In genomic region chr4:132676771-132677539, GRCm38 (mm10) we compare ENCODE assay signal across 10 mouse cellular contexts. TPM values are rescaled to one million over a fixed set of nuclear protein-coding genes. Genes with fewer than 3 reads are reported as not detected.
A peak's percentile ranks its signal among the peaks of the same experiment; 100 is the strongest.
DNase-seq lines count a peak whose midpoint lies in the region; ATAC-seq lines count a peak whose summit lies in the region.
"Had no signal": no experiment of that assay in that cellular context is flagged by ENCODE, and none has a peak within 500 bp of the region (broad histone marks: within the 10 kb centered on the region; RNA-seq: fewer than 3 reads in every experiment).

No protein-coding gene starts in this region.

- no peaks in the 10 kb centered on the region for H3K9me3 ChIP-seq in heart, embryonic 11.5 days (replicated peaks; ENCODE audit: control insufficient read depth, low read length)
- H3K9me3 ChIP-seq in embryonic facial prominence, embryonic 14.5 days (ENCODE audit: control insufficient read depth, low read length) = no peaks in the 10 kb centered on the region
- H3K9me3 ChIP-seq in liver, embryonic 13.5 days (replicated peaks) = no peaks in the 10 kb centered on the region
- no peaks in the 10 kb centered on the region for H3K9me3 ChIP-seq in stomach, embryonic 14.5 days (ENCODE audit: control insufficient read depth, low read depth, low read length)
- H3K9me3 ChIP-seq in forebrain, embryonic 10.5 days = no peaks in the 10 kb centered on the region
- H3K9me3 ChIP-seq: lung, embryonic 15.5 days had no signal

- H3K27ac ChIP-seq in heart, embryonic 11.5 days (ENCODE audit: low read depth, low read length) = no peak overlapping the region
- H3K27ac ChIP-seq in embryonic facial prominence, embryonic 14.5 days (replicated peaks; ENCODE audit: low read depth, low read length) = no peak overlapping the region
- H3K27ac ChIP-seq in liver, embryonic 13.5 days = no peak overlapping the region
- no peak overlapping the region; the same call in 1 of the 2 replicates for H3K27ac ChIP-seq in stomach, embryonic 14.5 days (ENCODE audit: low read length)
- no peak overlapping the region for H3K27ac ChIP-seq in forebrain, embryonic 10.5 days
- H3K27ac ChIP-seq: lung, embryonic 15.5 days had no signal

- DNase-seq in heart, adult 18-20 months = peak; percentile 13 to 39
- DNase-seq in B cell, adult 2 months = peak; percentile 53 to 60
- peak; percentile 46 for DNase-seq in R1 (ENCODE audit: low read depth, low spot score)
- peak; percentile 12 for DNase-seq in embryonic facial prominence, embryonic 14.5 days (ENCODE audit: low spot score)
- DNase-seq in liver, embryonic 13.5 days = peak; percentile 6
- no peak for DNase-seq in forebrain, embryonic 10.5 days (ENCODE audit: extremely low spot score, low spot score)

- H3K27me3 ChIP-seq in heart, embryonic 11.5 days (ENCODE audit: control insufficient read depth, insufficient read depth, low read length) = no peaks in the 10 kb centered on the region
- H3K27me3 ChIP-seq in embryonic facial prominence, embryonic 14.5 days (replicated peaks; ENCODE audit: control insufficient read depth, insufficient read depth, low read length) = no peaks in the 10 kb centered on the region
- H3K27me3 ChIP-seq in liver, embryonic 13.5 days = no peaks in the 10 kb centered on the region
- no peaks in the 10 kb centered on the region for H3K27me3 ChIP-seq in stomach, embryonic 14.5 days (ENCODE audit: control insufficient read depth, insufficient read depth, low read length)
- no peaks in the 10 kb centered on the region for H3K27me3 ChIP-seq in forebrain, embryonic 10.5 days (ENCODE audit: poor library complexity, severe bottlenecking)
- H3K27me3 ChIP-seq: lung, embryonic 15.5 days had no signal

- H3K4me1 ChIP-seq in heart, embryonic 11.5 days (ENCODE audit: control insufficient read depth, insufficient read depth, low read length) = no peaks in the 10 kb centered on the region
- no peaks in the 10 kb centered on the region for H3K4me1 ChIP-seq in embryonic facial prominence, embryonic 14.5 days (ENCODE audit: control insufficient read depth, insufficient read depth, low read length)
- H3K4me1 ChIP-seq in liver, embryonic 13.5 days (replicated peaks) = no peaks in the 10 kb centered on the region
- H3K4me1 ChIP-seq in stomach, embryonic 14.5 days (ENCODE audit: control insufficient read depth, insufficient read depth, low read length) = no peaks in the 10 kb centered on the region
- H3K4me1 ChIP-seq in forebrain, embryonic 10.5 days = no peaks in the 10 kb centered on the region
- H3K4me1 ChIP-seq: lung, embryonic 15.5 days had no signal

- no peak overlapping the region for H3K4me2 ChIP-seq in heart, embryonic 11.5 days
- H3K4me2 ChIP-seq in embryonic facial prominence, embryonic 14.5 days (ENCODE audit: low read depth, low read length) = no peak overlapping the region
- no peak overlapping the region for H3K4me2 ChIP-seq in liver, embryonic 13.5 days
- no peak overlapping the region for H3K4me2 ChIP-seq in stomach, embryonic 14.5 days (replicated peaks; ENCODE audit: low read depth, low read length)
- H3K4me2 ChIP-seq: lung, embryonic 15.5 days had no signal

- 83% methylated on average over 7 of the region's 7 CpGs for WGBS in heart, embryonic 11.5 days (ENCODE audit: insufficient replicate concordance)
- WGBS in embryonic facial prominence, embryonic 14.5 days = 87% methylated on average over 7 of the region's 7 CpGs
- WGBS in liver, embryonic 13.5 days (ENCODE audit: insufficient replicate concordance) = 76% methylated on average over 7 of the region's 7 CpGs
- WGBS in stomach, embryonic 14.5 days = 78% methylated on average over 7 of the region's 7 CpGs
- WGBS in forebrain, embryonic 10.5 days = 87% methylated on average over 7 of the region's 7 CpGs

- ATAC-seq in heart, embryonic 11.5 days (replicated peaks; ENCODE audit: insufficient number of reproducible peaks, low FRiP score, low TSS enrichment) = no peak
- no peak for ATAC-seq in embryonic facial prominence, embryonic 14.5 days (ENCODE audit: low read depth)
- ATAC-seq in liver, embryonic 13.5 days (ENCODE audit: low read depth) = peak; percentile 51; the same call in 1 of the 2 replicates
- peak; percentile 61; the same call in 1 of the 2 replicates for ATAC-seq in stomach, embryonic 14.5 days (ENCODE audit: insufficient number of reproducible peaks, insufficient read depth, low FRiP score, low read depth)

- H3K36me3 ChIP-seq in heart, embryonic 11.5 days (ENCODE audit: control insufficient read depth, insufficient read depth, low read length) = peaks cover 22% of the 10 kb centered on the region
- H3K36me3 ChIP-seq in embryonic facial prominence, embryonic 14.5 days (ENCODE audit: control insufficient read depth, insufficient read depth, low read length) = peaks cover 59% of the 10 kb centered on the region
- H3K36me3 ChIP-seq in liver, embryonic 13.5 days = peaks cover 59% of the 10 kb centered on the region
- peaks cover 29% of the 10 kb centered on the region for H3K36me3 ChIP-seq in stomach, embryonic 14.5 days (ENCODE audit: control insufficient read depth, insufficient read depth, low read length)
- peaks cover 88% of the 10 kb centered on the region for H3K36me3 ChIP-seq in forebrain, embryonic 10.5 days (replicated peaks)

- no peak overlapping the region for H3K9ac ChIP-seq in heart, embryonic 11.5 days (ENCODE audit: low read depth, low read length)
- no peak overlapping the region for H3K9ac ChIP-seq in embryonic facial prominence, embryonic 14.5 days (ENCODE audit: low read depth, low read length)
- H3K9ac ChIP-seq in liver, embryonic 13.5 days = no peak overlapping the region
- H3K9ac ChIP-seq in stomach, embryonic 14.5 days (replicated peaks; ENCODE audit: low read depth, low read length) = no peak overlapping the region
- H3K9ac ChIP-seq: lung, embryonic 15.5 days had no signal

- no peak overlapping the region for H3K4me3 ChIP-seq in heart, embryonic 11.5 days (ENCODE audit: low read depth, low read length)
- no peak overlapping the region for H3K4me3 ChIP-seq in embryonic facial prominence, embryonic 14.5 days (ENCODE audit: low read depth, low read length)
- H3K4me3 ChIP-seq in liver, embryonic 13.5 days (replicated peaks) = no peak overlapping the region
- H3K4me3 ChIP-seq in stomach, embryonic 14.5 days (ENCODE audit: low read depth, low read length) = no peak overlapping the region
- no peak overlapping the region for H3K4me3 ChIP-seq in forebrain, embryonic 10.5 days
- H3K4me3 ChIP-seq: erythroblast, embryonic 14.5 days; lung, embryonic 15.5 days had no signal

RNA-seq across cellular contexts. Expression of gene Eya3, which starts 38.2 kb away (rescaled TPM):
- 10 to 100 TPM; 32.5 to 33.9 TPM for total RNA-seq in heart, adult 18-20 months (2021)
- 21.5 and 24.4 TPM in 2 replicates for polyA plus RNA-seq in heart, embryonic 11.5 days (2014; fragmentation: Nextera tagmentation; extraction: Ambion mirVana)
- polyA plus RNA-seq in embryonic facial prominence, embryonic 14.5 days (2014; fragmentation: Nextera tagmentation; extraction: Ambion mirVana) = 25.1 and 25.5 TPM in 2 replicates
- 15.0 and 20.9 TPM in 2 replicates for polyA plus RNA-seq in liver, embryonic 13.5 days (2015; fragmentation: Nextera tagmentation; extraction: Ambion mirVana)
- polyA plus RNA-seq in stomach, embryonic 14.5 days (2014; fragmentation: Nextera tagmentation; extraction: Ambion mirVana) = 30.4 and 32.3 TPM in 2 replicates
- polyA plus RNA-seq in forebrain, embryonic 10.5 days (2016; fragmentation: Nextera tagmentation; extraction: Ambion mirVana) = 35.6 and 39.1 TPM in 2 replicates

RNA-seq across cellular contexts. Expression of gene Xkr8, which starts 55.4 kb away (rescaled TPM):
- 1 to 10 TPM; 1.7 to 2.0 TPM for total RNA-seq in heart, adult 18-20 months (2021)
- polyA plus RNA-seq in heart, embryonic 11.5 days (2014; fragmentation: Nextera tagmentation; extraction: Ambion mirVana) = 6.1 and 7.2 TPM in 2 replicates
- 6.9 and 9.4 TPM in 2 replicates for polyA plus RNA-seq in embryonic facial prominence, embryonic 14.5 days (2014; fragmentation: Nextera tagmentation; extraction: Ambion mirVana)
- polyA plus RNA-seq in liver, embryonic 13.5 days (2015; fragmentation: Nextera tagmentation; extraction: Ambion mirVana) = 3.5 and 3.6 TPM in 2 replicates
- 4.1 and 6.3 TPM in 2 replicates for polyA plus RNA-seq in stomach, embryonic 14.5 days (2014; fragmentation: Nextera tagmentation; extraction: Ambion mirVana)
- polyA plus RNA-seq in forebrain, embryonic 10.5 days (2016; fragmentation: Nextera tagmentation; extraction: Ambion mirVana) = 4.4 and 5.0 TPM in 2 replicates

Comparison
In these comparisons a context has a peak if more than half of its experiments do, and no peak if none do; other contexts are left out.
1. ATAC-seq: peak in liver, embryonic 13.5 days (single experiment) and stomach, embryonic 14.5 days (single experiment); none in heart, embryonic 11.5 days (single experiment) and embryonic facial prominence, embryonic 14.5 days (single experiment).